Mouse (Mus musculus) forebrain, embryonic 11.5 days (tissue): ENCODE results near the gene Enox1. TPM values are rescaled to one million over a fixed set of nuclear protein-coding genes. Genes with fewer than 3 reads are reported as not detected.

Source experiments
- ATAC-seq: fragments of 200-750 bp; cut with Nextera tagmentation; replicated peaks from 2 replicates; pipeline ENCODE4 v1.8.0; 2017; ENCODE audit warnings: moderate TSS enrichment; ENCODE audit not compliant: low FRiP score
- DNase-seq: peaks from one replicate; pipeline ENCODE4 v3.0.0-alpha.2; 2017; ENCODE audit warnings: low spot score
- H3K27ac ChIP-seq: fragments of 300-500 bp; sonication (generic); 2 replicates; pipeline ENCODE4 v1.5.1; 2014; ENCODE audit warnings: low read depth, low read length
- H3K27me3 ChIP-seq: fragments of 300-500 bp; sonication (generic); 2 replicates; pipeline ENCODE4 v1.6.1; 2014; ENCODE audit warnings: mild to moderate bottlenecking, low read length, mixed read lengths; ENCODE audit not compliant: control insufficient read depth, insufficient read depth
- H3K36me3 ChIP-seq: fragments of 300-500 bp; sonication (generic); 2 replicates; pipeline ENCODE4 v1.6.1; 2014; ENCODE audit warnings: mild to moderate bottlenecking, low read length, moderate library complexity, mixed read lengths; ENCODE audit not compliant: control insufficient read depth, insufficient read depth
- H3K4me1 ChIP-seq: fragments of 300-500 bp; sonication (generic); replicated peaks from 2 replicates; pipeline ENCODE4 v1.6.1; 2014; ENCODE audit warnings: low read length, mixed read lengths; ENCODE audit not compliant: control insufficient read depth, insufficient read depth
- H3K4me2 ChIP-seq: fragments of 300-500 bp; sonication (generic); 2 replicates; pipeline ENCODE4 v1.6.1; 2014; ENCODE audit warnings: low read depth, mild to moderate bottlenecking, low read length, moderate library complexity, mixed read lengths; ENCODE audit not compliant: severe bottlenecking
- H3K4me3 ChIP-seq: fragments of 300-500 bp; sonication (generic); 2 replicates; pipeline ENCODE4 v1.5.1; 2014; ENCODE audit warnings: low read depth, low read length
- H3K9ac ChIP-seq: fragments of 300-500 bp; sonication (generic); 2 replicates; pipeline ENCODE4 v1.6.1; 2014; ENCODE audit warnings: low read length
- H3K9me3 ChIP-seq: fragments of 300-500 bp; sonication (generic); 2 replicates; pipeline ENCODE4 v1.6.1; 2016; ENCODE audit warnings: low read length, mixed read lengths; ENCODE audit not compliant: control insufficient read depth
- WGBS: fragments of 180-500 bp; shearing (Covaris S2); extraction: QIAGEN DNeasy Blood & Tissue Kit; methylation state at CpG from one replicate; pipeline ENCODE4 v1.1.7; 2014; 5-methylcytosine and 5-hydroxymethylcytosine counted together
- polyA plus RNA-seq: library from polyadenylated mRNA; unstranded; fragments of >200 nt; fragmentation: Nextera tagmentation; extraction: Ambion mirVana; gene quantifications from 2 replicates; pipeline ENCODE4 v1.2.1, GENCODE M21; 2014

Gene Enox1
- polyA plus RNA-seq, 1 experiment from 2014 or later, result 22.6 TPM

DNA sequence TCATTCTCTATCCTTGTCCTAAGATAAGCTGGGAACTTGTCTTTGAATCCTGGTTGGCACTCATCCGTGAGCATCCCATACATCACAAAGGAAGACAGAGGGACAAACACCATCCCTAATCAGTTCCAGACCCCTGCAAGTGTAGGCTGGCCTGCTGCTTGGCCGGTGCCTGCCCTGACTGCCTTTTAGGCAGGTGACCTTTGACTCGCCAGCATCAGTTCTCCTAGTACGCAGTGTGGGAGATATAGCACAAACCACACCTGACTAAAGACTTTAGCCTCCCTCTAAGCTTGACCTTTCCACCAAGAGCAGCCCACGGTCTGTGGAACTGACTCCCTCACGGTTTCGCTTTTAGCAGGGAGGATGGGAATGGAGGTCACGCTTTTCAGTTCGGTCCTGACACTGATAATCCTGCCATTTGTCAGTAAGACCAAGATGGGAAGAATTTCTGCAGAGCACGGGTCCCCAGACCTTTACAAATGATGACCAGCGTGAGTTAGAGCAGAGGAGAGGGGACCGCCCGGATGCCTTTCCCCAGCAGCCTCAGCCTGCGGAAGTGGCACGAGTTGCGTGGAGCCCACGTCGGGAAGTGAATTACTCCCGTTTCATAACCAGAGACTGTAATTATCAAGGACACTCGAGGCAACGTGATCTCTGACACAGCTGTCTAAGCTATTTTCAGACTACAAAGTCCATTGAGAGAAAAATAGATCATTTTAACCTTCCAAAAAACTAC, 550.1 kb downstream of the Enox1 start:
- DNase-seq, result no peak
- no peak overlapping the region for H3K4me3 ChIP-seq
- H3K4me2 ChIP-seq, result no peak overlapping the region
- no peaks in the 10 kb centered on the region for H3K36me3 ChIP-seq
- 77% methylated on average over 21 of the region's 21 CpGs for whole genome bisulfite sequencing
- no peaks in the 10 kb centered on the region for H3K4me1 ChIP-seq
- H3K27me3 ChIP-seq, result no peaks in the 10 kb centered on the region
- H3K9me3 ChIP-seq, result no peaks in the 10 kb centered on the region
- no peak for ATAC-seq
- no peak overlapping the region for H3K27ac ChIP-seq
- H3K9ac ChIP-seq, result no peak overlapping the region

DNA sequence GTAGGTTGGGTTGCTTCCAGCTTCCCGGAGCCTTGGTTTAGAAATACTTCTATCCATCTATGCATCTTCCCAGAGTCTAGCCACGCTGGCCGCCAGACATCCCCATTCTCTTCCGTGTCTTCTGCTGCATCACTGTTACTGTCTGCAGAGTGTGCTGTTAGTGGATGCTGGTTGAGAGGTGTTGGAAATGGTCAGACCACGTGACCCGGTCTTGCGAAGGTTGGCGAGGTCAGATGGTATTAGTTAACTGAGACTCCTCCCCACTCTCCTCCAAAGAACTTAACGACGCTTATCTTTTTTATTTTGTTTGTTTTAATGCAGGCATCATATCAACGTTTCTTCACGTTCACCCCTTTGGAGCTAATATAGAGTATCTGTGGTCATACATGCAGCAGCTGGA, 550.7 kb downstream of the Enox1 start:
- H3K4me3 ChIP-seq, result no peak overlapping the region
- WGBS, result 89% methylated on average over 12 of the region's 12 CpGs
- no peaks in the 10 kb centered on the region for H3K36me3 ChIP-seq
- no peaks in the 10 kb centered on the region for H3K4me1 ChIP-seq
- no peak for ATAC-seq
- no peaks in the 10 kb centered on the region for H3K27me3 ChIP-seq
- H3K4me2 ChIP-seq, result no peak overlapping the region
- no peak overlapping the region for H3K9ac ChIP-seq
- no peaks in the 10 kb centered on the region for H3K9me3 ChIP-seq
- H3K27ac ChIP-seq, result no peak overlapping the region
- DNase-seq, result no peak

DNA sequence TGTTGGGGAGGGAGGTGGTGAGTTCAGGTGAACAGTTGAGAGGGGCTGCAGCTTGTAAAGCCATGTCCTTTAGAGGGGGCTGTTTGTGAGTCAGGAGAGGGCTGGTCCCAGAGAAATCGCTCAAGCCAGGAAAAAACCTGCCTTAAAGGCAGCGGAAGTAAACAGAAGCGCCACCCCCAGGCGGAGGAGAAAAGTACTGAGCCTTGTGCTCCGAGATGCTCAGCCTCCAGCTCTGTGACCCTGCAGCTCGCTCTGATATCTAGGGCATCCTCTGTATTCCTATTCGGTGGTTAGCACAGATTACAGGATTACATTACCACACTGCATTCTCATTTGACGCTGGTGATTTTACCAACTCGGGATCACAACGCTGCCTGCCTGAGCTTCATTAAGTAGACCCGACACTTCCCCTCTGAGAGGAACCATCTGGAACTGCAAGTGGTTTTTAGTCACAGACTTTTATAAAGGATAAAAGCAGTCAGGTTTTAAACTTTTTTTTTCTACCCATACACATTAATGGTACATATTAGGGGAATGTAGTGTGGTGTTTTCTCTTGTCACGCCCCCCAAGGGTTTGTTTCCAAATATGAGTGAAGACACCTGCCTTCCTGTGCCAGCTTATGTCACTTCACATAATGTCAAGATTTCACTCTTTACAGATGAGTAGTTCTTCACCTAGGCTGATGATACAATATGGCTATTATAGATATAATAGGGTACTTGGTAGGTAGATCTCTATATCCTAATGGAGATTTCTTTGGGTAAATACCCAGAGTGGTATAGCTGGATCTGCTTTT, 552.0 kb downstream of the Enox1 start:
- Histone ChIP-seq H3K27ac (no peak overlapping the region), H3K4me1 (no peaks in the 10 kb centered on the region), H3K4me2 (no peak overlapping the region), H3K9me3 (no peaks in the 10 kb centered on the region), H3K9ac (no peak overlapping the region), H3K4me3 (no peak overlapping the region), H3K36me3 (no peaks in the 10 kb centered on the region), H3K27me3 (no peaks in the 10 kb centered on the region)
- ATAC-seq (no peak), DNase-seq (peak; percentile 53)
- WGBS, result 55% methylated on average over 12 of the region's 12 CpGs

DNA sequence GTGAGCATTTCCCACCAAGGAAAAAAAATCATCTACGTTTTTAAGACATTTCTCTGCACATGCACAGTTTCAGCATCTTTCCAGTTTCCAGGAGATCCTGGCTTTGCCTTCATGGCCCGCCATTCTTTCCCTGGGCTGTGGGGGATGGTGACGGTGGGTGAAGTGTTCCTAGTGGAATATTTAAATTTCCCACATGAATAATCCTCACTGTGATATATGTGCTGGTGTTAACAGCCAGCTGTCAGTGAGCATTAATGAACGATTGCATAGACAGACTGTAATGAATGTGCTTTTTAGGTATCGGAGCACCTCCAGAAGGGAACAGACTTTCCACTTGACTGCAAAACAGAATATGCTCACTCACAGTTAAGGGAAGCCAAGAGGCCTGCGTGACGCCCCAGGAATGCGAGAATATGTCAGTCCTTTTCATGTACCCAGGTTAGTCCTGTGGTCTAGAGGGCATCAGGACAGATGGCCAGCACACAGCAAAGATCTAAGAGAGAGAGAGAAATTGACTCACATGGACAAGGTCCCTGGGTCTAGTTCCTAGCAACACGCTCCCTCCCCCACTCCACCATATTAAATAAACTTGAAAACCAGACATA, 558.5 kb downstream of the Enox1 start:
- Histone ChIP-seq H3K9me3 (no peaks in the 10 kb centered on the region), H3K27me3 (no peaks in the 10 kb centered on the region), H3K4me2 (no peak overlapping the region), H3K36me3 (no peaks in the 10 kb centered on the region), H3K27ac (no peak overlapping the region), H3K4me1 (no peaks in the 10 kb centered on the region), H3K4me3 (no peak overlapping the region), H3K9ac (no peak overlapping the region)
- DNase-seq (no peak), ATAC-seq (no peak)
- 87% methylated on average over 9 of the region's 9 CpGs for WGBS

DNA sequence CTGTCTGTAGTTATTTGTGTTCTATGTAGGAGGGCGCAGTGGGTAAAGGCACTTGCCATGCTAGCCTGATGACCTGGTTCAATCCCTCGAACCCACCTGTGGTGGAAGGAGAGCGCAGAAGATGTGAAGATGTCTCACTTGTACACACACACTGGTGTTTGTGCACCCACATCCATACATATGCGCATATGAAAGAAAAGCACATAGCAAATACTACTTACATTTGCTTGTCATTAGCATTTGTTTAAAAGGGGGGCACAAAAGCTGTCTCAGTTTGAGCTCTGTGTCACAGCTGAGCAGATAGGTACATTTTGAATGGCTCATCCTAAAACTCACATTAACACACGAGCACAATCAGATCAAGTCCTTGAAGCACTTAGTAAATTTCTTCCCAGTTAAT, 560.4 kb downstream of the Enox1 start:
- no peak overlapping the region for H3K27ac ChIP-seq
- H3K36me3 ChIP-seq, result no peaks in the 10 kb centered on the region
- no peaks in the 10 kb centered on the region for H3K27me3 ChIP-seq
- no peak overlapping the region for H3K4me3 ChIP-seq
- WGBS, result 86% methylated on average over 5 of the region's 5 CpGs
- no peak overlapping the region for H3K4me2 ChIP-seq
- DNase-seq (no peak), ATAC-seq (no peak)
- no peaks in the 10 kb centered on the region for H3K9me3 ChIP-seq
- H3K9ac ChIP-seq, result no peak overlapping the region
- H3K4me1 ChIP-seq, result no peaks in the 10 kb centered on the region

DNA sequence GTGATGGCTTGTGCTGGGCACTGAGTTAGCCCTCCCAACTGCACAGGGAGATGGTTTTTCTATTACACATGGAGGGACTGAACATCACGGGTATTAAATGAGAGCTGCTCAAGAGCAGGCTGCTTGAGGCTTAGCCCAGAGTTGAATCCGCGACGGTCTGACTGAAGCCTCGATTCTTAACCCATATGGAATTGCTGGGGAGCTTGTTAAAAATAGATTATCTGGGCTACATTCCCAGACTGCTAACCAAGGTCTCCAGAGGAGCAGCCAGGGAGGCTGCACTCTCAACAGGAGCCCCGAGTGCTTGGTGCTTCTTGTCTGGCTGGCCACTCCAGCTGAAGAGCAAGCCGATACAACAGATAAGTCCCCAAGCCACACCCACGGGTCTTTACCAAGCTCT, 562.3 kb downstream of the Enox1 start:
- no peak for DNase-seq
- 79% methylated on average over 8 of the region's 8 CpGs for WGBS
- Histone ChIP-seq H3K9me3 (no peaks in the 10 kb centered on the region), H3K4me1 (no peaks in the 10 kb centered on the region), H3K4me2 (no peak overlapping the region), H3K27ac (no peak overlapping the region), H3K27me3 (no peaks in the 10 kb centered on the region), H3K9ac (no peak overlapping the region), H3K4me3 (no peak overlapping the region), H3K36me3 (no peaks in the 10 kb centered on the region)
- ATAC-seq, result no peak

DNA sequence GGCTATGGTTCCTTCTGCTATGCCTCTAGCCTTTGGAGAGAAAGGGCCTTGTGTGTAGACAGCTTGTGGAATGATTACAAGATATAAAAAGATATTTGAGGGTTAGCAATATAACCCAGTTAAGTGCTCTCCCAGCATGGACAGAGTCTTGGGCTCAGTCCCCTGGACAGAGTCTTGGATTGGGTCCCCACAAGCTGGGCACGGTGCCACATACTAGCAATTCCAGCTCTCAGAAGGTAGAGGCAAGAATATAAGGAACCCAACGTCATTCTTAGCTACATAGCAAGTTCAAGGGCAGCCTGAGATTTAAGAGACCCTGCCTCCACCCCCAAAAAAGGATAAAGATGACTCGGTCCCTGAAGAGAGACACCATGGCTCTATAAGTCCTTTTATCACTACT, 581.5 kb downstream of the Enox1 start:
- Histone ChIP-seq H3K36me3 (no peaks in the 10 kb centered on the region), H3K9me3 (no peaks in the 10 kb centered on the region), H3K4me2 (no peak overlapping the region), H3K4me1 (no peaks in the 10 kb centered on the region), H3K9ac (no peak overlapping the region), H3K27me3 (no peaks in the 10 kb centered on the region), H3K27ac (no peak overlapping the region), H3K4me3 (no peak overlapping the region)
- no peak for DNase-seq
- WGBS, result 84% methylated on average over 3 of the region's 3 CpGs
- no peak for ATAC-seq

DNA sequence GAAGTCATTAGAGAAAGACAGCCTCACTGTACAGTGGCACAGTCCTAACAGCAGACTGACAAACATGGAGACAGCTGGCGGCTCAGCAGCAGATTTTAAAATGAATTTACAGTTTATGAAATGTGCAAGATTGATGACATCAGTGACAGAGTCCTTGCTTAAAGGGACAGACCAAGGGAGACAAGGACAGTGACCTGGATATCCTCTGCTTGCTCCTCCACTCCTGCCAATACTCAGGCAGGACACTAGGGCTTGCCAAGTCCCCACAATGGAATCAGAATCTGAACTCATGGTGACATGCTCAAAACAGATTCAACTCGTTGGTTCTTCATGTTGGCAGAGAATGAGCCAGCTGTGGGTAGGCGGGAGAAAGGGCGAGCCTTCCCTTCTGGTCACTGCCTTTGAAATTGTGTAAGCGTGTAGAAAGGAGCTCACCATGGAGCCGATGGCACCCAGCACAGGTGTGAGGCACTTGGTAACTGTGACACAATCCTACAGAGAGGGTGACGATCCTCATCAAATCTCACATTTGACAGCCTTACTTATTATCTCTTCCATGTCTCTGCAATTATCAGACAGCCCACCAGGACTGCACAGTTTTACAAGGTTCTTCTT, 582.3 kb downstream of the Enox1 start:
- H3K4me1 ChIP-seq, result no peaks in the 10 kb centered on the region
- DNase-seq, result no peak
- no peak overlapping the region for H3K27ac ChIP-seq
- H3K9ac ChIP-seq, result no peak overlapping the region
- no peak for ATAC-seq
- no peaks in the 10 kb centered on the region for H3K36me3 ChIP-seq
- no peaks in the 10 kb centered on the region for H3K27me3 ChIP-seq
- no peaks in the 10 kb centered on the region for H3K9me3 ChIP-seq
- H3K4me3 ChIP-seq, result no peak overlapping the region
- WGBS, result 85% methylated on average over 7 of the region's 7 CpGs
- no peak overlapping the region for H3K4me2 ChIP-seq
